Mouse (Mus musculus) induced T-regulatory cell, adult 2 months (primary cell): ENCODE results near the gene Otop2.
A peak's percentile ranks its signal among the peaks of the same experiment; 100 is the strongest.

ENCODE experiments used
- DNase-seq: peaks from one replicate; pipeline ENCODE4 v3.0.0-alpha.2; 2012; ENCODE audit warnings: low read depth

Gene Otop2

DNA sequence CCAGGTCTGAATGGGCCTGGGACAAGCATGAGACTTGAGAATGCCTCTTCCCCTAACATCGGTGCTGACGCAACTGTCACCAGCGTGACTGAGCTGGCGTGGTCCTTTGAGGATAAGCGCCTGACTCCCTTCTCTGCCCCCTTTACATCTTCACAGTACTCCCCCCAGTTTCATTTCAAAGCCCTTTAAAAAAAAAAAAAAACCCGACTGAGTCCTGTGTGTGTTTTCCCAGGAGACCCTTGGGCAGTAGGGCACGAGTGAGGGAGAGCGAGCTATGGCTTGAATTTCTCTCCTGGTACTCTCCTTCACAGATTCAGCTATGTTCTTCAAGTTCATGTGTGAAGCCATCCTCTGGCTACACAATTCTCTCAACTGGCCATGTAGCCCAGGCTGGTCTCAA lies 8.8 kb upstream of the Otop2 start:
- no peak for DNase-seq

DNA sequence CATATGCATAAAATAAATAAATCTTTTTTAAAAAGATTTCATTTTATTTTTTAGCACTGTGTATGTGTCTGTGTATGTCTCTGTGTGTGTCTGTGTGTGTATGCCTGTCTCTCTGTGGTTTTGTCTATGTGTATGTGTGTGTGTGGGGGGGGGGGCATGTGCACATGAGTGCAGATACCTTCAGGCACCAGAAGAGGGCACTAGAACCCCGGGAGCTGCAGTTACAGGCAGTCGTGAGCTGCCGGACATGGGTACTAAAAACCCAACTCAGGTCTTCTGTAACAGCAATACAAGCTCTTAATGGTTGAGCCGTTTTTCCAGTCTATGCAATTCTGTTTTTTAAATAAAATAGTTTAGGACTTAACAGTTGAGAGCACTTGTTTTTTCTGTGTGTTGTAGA lies 6.2 kb upstream of the Otop2 start:
- no peak for DNase-seq

DNA sequence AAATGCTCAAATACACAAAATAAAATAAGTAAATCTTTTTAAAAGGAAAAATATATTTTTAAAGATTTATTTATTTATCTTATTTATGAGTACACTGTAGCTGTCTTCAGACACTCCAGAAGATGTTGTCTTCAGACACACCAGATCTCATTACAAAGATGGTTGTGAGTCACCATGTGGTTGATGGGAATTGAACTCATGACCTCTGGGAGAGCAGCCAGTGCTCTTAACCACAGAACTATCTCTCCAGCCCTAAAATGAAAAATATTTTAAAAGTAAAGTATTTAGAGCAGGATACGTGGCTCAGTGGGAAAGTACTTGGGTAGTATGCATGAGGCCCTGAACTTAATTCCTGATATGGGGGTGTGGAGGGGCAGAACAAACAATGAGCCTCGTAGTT lies 5.6 kb upstream of the Otop2 start:
- DNase-seq = no peak

DNA sequence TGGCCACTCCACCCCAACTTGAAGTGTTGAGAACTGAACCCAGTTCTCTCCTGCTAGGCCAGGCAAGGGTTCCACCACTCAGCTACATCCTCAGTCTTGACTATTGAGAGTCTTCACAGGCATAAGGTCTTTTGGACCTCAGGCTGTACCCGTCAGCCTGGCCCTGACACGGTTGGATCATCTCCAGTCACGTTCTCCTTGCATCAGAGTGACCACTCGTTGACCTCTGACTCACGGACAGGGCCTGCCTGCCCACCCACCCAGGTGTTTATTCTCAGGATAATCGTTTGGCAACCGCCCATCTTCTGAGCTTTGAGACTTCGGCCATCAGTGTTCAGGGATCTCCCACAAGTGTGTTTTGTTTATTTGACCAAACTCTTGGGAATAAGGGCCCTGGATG lies 3.8 kb upstream of the Otop2 start:
- DNase-seq = no peak

DNA sequence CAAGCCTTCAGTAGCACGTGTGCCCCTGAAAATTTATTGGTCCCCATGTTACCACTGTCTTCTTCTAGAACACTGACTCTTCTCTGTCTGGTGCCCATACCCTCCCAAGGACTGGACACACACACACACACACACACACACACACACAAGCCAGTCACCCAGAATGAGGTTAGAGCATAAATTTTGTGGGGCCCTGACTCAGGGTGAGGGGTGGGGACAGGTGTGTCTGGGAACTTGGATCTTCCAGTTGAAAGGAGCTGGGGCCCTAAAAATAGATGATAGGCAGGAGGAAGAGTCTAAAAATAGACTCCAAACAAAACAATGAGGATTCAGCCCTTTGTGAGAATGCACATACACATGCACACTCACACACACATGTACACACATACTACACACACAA lies 1.8 kb downstream of the Otop2 start:
- no peak for DNase-seq

DNA sequence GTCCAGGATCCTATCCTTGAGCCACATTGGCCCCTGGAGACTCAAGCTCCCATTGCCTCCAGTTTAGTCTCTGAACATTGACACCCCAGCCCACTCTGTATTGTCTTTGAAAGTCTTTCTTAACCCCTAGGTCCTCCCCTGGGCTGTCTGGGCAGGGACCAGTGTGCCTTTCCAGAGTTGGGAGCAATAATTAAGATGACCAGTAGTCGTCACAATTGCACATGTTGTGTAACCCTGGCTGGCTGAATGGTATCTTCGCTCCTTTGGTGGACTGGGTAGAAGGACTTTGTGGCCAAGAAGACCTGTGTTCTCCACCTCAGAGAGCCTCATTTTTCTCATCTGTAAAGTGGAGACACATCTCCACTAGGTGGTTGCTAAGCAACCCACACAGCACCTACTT lies 7.3 kb downstream of the Otop2 start:
- no peak for DNase-seq

DNA sequence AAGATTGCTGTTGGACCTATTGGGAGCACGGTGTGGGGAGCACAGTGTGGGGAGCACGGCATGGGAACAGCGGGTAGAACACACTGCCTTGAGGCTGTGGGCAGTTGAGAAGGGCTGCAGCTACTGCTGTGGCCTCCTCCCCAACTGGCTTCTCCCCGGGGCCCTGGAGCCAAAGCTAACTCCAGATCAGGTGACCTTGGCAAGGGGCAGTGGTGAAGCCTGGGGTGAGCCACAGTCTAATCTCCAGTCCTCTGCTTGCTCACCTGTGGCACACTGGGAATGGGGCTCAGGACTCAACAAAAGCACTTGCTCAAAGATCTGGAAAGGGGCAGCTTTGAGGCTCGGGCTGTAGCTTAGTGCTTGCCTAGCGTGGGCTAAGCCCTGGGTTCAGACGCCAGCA lies 10.2 kb downstream of the Otop2 start:
- DNase-seq = no peak

DNA sequence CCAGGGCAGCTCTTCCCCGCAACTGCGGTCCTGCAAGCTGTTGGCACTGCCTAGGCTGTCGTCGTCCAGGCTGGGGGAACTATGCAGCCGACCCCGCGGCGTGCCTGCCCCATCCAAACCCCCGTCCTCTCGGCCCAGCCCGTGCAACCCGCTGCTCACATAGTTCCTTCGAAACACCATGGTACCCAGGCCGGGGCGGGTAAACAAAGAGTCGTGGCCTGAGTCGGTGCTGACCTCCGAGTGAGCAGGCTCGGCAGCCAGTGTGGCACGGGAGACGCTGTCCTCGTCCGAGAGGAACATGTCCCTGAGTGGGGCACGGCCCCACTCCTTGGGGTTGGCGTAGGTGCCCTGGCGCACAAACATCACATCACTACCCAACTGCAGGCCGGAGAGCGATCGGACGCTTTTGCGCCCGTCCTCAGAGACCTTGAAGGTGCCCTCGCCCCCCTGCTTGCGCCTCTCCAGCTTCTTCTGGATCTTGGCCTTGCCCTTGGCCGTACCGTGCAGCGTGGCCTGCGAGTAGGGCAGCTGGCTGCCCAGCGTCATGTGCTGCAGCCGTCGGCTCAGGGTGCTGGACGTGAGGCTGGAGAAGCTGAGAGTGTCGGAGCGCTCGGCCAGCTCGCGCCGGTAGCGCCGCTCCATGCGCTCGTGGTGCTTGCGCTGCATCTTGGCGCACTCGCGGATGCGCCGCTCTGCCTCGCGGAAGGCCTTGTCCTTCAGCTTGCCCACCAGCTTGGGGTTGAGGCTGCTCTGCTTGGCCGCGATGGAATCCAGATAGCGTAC lies 11.5 kb downstream of the Otop2 start:
- no peak for DNase-seq

DNA sequence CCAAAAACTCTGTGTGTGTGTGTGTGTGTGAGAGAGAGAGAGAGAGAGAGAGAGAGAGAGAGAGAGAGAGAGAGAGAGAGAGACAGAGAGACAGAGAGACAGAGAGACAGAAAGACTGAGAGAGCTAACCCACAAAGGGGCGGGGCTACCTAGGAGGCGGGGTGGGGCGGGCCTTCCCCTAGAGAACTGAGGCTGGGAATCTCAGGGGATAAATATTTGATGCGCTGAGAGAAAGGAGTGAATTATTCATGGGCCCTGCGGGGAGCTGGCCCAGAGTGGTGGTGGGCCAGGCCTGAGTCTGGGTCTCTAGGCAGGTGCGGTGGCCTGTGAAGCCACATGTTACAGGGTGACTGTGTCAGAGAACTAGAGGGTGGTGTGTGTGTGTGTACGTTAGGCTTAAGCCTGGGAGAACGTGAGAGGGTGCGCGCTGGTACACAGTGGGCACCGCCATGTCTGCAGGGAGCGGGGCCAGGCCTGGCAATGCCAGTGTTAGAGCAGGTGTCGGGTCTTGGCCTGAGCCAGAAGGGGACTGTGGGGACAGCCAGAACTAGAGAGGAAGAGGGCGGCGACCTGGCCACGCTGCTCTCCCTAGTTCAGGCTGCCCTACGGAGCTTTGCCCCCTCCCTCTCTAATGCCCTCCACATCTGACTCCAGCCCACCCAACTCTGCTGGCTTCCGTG lies 12.9 kb downstream of the Otop2 start:
- DNase-seq = peak; percentile 42

DNA sequence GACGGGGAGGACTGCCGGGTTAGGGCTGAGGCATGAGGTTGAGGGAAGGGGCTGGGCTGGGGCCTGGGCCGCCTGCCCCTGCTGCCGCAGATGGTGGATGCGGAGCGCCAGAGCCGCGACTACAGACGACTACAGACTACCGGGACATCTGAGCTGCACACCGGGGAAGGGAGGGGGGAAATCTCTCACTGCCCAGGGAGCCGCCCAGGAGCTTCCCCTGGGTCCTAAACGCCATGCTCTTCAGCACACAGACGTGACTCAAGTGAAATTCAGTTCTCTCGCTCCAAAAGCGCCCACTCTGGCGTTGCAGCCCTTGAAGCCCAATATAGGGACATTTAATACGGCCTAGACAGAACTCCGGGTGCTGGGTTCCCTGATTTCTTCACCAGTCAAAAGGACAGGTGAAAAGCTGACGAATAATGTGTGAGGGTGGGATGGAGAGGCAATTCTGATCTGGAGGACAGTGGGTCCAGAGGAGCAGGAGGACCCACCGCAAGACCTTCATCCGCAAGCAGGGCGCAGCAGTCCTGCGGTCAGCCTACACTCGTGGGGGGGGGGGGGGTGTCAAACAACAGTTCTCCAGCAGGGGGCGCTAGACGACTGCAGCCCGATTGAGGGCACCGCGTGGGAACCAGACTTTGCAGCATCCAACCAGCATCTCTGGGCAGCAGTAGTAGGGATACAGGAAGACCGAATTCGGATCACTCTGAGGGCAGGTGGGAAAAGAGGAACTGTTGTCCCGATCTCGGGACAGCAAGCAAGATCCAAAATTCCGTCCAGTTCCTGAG lies 15.1 kb downstream of the Otop2 start, which contains the start of gene Ush1g:
TSS of gene Ush1g (minus strand) at position 136 of the 788 bp plus-strand sequence.
- peak; percentile 82 for DNase-seq

DNA sequence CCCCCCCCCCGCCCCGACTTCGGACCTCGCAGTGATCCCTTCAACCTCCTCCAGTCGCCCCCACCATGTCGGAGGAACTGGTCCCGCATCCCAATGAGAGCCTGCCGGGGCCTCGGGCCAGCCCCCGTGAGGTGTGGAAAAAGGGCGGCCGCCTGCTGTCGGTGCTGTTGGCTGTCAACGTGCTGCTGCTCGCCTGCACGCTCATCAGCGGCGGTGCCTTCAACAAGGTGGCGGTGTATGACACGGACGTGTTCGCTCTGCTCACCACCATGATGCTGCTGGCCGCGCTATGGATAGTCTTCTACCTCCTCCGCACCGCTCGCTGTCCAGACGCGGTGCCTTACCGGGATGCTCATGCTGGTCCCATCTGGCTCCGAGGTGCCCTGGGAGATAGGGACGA lies 16.4 kb downstream of the Otop2 start:
- DNase-seq = no peak

DNA sequence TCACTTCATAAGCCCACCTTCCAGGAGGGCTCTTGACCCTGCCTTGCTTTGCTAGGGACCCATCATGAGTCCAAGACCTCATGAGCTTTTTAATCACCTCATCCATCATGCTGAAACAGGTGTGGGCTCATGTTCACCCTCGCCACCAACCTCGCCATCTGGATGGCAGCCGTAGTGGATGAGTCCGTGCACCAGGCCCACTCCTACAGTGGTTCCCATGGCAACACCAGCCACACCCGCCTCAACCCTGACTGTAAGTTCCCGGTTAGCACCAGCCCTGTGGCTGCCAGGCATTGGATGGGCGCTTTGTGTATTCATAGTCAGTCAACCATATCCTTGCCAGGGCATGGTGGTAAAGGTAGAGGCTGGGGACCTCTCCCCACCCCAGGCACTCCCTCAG lies 19.8 kb downstream of the Otop2 start:
- no peak for DNase-seq

DNA sequence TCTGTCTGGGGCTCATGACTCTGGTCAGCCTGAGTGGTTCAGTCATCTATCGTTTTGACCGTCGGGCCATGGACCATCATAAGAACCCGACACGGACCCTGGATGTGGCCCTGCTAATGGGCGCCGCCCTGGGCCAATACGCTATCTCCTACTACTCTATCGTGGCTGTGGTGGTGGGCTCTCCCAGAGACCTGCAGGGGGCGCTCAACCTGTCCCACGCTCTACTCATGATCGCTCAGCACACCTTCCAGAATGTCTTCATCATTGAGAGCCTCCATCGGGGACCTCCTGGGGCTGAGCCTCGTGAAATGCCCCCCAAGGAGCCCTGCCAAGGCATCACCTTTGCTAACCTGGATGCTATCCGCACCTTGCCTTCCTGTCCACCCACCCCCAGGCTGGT lies 22.4 kb downstream of the Otop2 start:
- peak; percentile 52 for DNase-seq

DNA sequence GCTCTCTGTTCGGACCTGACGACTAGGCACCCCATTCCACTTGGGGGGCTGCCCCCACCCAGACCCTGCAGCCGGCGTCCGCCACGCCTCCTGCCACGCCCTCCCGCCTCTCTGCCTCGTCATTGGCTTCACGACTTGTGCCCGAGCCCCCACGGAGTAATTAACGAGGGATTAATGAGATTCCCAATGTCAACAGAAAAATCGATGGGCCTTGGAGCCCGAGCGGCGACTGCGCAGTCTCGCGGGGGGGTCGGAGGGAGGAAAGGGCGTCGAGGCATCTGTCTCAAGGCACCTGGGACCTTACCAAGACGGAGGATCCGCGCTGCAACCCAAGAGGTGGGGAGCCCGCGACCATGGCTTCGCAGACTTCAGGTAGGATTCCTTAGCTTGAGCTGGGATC lies 27.6 kb downstream of the Otop2 start, which contains the start of gene Otop3:
TSS of gene Otop3 (plus strand) at position 201 of the 400 bp plus-strand sequence.
- DNase-seq = no peak

DNA sequence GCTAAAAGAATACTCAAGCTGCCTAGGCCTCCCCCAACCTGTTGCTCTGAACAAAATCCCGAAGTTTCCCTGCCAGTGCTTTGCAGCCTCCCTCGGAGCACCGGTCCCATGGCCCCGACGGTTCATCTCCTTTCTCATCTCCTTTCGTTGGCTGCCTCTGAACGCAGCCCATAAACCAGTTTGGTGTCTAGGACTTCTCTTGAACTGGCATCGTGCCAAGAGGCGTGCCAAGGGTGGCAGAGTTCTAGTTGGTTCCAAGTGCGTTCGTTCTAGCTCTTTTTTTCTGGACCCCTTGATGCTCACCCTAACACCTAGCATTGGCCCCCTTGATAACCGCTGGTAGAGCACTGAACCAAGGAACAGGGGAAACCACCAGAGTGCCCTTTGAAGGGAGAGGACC lies 28.3 kb downstream of the Otop2 start:
- no peak for DNase-seq

DNA sequence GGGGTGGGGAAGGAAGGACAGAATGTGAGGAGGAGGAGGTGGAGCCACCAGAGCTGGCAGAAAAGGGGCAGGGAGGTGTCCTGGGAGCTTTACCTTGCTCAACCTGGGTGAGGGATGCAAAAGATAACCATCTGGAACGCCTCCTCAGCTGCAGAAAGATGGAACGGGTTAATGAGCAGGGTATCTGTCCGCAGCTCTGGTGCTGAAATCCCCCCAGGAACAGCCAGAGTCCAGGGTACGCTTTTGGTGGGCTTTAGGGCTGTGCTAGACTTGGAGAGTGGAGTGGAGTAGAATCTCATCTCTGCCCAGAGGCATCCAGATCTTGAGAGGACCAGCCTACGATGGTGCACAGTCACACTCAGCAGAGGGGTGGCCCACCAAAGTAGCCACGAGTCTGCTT lies 29.2 kb downstream of the Otop2 start:
- DNase-seq = no peak

DNA sequence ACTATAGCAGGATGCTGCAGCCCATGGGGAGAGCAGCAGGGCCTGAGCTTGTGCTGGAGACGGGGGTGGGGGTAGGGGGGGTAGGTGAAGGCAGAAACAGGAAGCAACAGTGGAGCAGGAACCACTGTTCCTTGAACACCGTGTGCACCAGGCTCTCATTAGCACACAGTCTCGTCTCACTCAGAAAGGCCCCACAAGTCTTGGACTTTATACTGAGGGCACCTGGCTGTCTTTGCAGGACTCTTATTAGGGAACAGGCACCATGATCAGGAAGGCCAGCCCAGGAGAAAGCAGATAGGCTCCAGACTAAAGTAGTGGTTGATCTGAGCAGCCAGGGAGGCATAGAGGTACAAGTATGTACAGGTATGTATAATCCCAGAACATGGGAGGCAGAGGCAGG lies 30.4 kb downstream of the Otop2 start:
- DNase-seq = no peak

DNA sequence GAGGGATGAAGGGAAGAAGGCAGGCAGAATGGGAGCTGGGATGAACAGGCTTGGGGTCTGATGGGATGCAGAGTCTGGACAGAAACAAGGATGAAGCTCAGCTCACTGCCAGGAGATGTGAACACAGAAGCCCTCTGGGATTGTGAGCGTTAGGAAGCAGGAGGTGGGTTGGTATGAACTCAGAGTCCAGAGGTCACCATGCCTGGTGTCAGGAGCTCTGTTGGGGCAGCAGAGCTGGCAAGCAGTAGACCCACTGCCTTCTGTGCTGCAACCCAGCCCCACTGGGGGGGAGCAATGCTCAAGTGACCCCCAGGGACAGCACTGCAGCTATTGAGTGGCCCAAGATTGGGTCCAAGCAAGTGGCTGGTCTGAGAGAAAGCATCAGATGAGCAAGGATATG lies 30.9 kb downstream of the Otop2 start:
- no peak for DNase-seq

DNA sequence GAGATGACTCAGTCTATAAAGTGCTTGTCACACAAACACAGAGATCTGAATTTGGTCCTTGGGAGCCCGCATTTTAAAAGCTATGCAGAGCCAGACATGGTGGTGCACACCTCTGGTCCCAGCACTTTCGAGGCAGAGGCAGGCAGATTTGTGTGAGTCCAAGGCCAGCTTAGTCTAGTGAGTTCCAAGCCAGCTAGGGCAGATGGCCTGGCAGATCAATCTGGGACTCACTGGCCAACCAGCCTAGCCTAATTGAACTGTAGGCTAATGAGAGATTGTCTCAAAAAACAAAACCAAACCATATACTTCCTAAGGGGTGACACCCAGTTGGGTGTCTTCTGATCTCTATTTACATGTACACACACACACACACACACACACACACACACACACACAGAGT lies 34.3 kb downstream of the Otop2 start:
- DNase-seq = no peak

DNA sequence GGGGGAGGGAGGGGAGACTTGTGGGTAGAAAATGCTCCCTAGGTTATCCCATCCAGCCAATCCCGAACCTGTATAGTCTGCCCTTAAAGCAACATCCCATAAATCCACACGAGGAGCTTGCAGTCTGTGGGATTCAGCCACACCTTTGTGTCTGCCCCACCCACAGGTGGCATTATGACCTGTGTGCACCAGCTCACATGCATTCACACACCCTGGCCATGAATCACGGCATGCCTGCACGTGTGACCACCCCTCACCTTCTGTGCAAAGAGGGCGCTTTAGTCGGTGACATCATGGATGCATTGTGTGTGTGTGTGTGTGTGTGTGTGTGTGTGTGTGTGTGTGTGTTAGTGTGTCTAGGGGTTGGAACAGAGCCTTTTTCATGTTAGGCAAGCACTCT lies 34.9 kb downstream of the Otop2 start:
- no peak for DNase-seq

DNA sequence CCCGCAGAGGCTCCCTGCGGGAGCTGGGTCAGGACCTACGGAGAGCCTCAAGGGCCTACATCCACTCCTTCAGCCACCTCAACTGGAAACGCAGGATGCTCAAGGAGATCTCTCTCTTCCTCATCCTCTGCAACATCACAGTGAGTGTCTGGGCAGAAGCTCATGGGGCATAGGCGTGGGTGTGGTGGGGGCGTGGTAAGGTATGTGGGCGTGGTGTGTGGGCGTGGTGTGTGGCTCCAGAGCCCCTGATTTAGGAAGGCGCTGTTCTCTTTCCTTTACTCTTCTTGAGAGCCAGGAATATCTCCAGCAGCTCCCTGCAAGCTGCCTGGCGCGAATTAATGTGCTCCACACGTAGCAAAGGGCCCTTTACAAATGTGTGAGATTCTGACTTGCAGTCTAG lies 38.0 kb downstream of the Otop2 start:
- DNase-seq = no peak

DNA sequence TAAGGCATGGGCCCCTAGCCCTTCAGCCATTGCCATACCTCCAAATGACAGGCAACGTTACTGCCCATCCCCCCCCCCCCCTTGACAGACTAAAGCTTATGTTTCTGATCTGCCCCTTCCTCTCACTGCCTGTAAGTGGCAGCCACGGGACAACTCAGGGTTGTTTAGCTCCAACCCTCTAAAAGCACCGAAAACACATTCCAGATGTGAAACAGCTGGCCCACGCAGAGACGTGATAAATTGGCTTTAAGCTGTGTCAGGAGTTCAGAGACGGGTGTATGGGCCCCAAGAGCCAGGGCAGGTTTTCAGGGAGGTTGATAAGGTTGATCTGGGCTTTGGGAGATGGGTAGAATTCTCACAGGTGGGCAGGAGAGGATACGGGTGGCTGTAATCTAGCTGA lies 38.6 kb downstream of the Otop2 start:
- no peak for DNase-seq

DNA sequence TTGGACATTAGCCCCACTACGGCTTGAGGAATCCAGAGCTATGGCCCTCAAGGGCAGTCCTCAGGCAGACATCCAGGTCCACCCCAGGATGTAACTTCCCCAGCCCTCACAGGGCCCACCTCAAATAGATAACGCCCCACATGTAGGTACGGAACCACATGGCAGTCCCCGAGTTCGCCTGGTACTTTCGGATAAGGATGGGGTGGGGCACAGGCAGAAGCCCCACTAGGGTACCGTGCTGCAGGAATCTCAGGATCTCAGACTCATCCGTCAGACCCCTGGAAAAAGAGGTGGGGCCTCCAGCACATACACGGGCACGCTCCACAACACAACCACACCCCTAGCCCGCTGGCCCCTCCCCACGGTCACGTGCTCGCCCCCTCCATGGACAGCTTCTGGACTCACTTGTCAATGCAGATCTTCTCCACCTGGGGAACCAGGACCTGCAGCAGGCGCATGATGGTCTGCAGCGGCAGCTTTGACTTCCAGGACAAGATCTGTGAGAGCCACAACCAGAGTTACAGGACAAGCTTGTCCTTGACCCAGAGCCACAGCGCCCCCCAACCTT lies 41.8 kb downstream of the Otop2 start:
- DNase-seq = no peak
